Mouse (Mus musculus): ENCODE measurements around the gene Hspb3.

The Hspb3 gene

DNA sequence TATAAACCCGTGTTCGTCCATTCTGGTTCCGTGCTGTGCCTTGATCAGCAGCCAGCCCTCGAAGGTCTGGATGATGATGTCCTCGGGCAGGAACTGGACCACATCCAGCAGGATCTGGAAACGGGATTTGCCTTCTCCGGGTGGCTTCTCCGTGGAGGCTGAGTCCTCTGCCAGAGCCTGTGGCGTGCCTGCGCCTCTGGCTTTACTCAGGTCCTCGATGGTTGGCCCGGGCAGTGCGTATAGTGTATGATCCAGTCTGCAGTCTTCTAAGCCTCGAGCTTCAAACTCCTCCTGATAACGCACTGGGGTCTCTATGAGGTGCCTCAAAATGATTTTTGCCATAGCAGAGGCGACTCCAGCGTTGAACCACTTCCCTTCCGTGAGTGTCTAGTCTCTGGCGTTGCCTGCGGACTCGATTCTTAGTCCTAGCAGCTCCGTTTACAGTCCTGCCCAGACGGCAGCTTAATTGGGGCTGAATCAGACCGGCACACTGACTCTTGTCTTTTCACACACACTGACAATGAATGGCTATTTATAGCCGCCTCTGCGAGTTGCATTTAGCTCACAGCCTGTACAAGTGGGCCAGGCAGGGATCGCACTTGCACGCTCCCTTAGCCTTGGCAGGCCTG lies at the start of gene Hspb3:
TSS of gene Hspb3 (minus strand) at position 526 of the 629 bp plus-strand sequence.
- Histone ChIP-seq H3K4me1 (replicated peaks; ENCODE audit: low read depth, low read length) (peaks cover 12% of the 10 kb centered on the region), H3K27me3 (ENCODE audit: insufficient read depth, low read length) (peaks cover 33% of the 10 kb centered on the region), H3K9me3 (ENCODE audit: low read length) (no peaks in the 10 kb centered on the region), H3K36me3 (ENCODE audit: insufficient read depth, low read length) (no peaks in the 10 kb centered on the region), H3K4me3 (replicated peaks; ENCODE audit: low read length) (peak within 1 kb of the TSS; percentile 66)
- TF ChIP-seq CTCF (conservative IDR thresholded peaks at IDR 0.05; ENCODE audit: low read length) = no peak
- TF ChIP-seq NANOG (IDR thresholded peaks at IDR 0.05; ENCODE audit: borderline replicate concordance, low read length) = no peak
- no peak for TF ChIP-seq POU5F1 (IDR thresholded peaks at IDR 0.05; ENCODE audit: borderline replicate concordance, low read length)

DNA sequence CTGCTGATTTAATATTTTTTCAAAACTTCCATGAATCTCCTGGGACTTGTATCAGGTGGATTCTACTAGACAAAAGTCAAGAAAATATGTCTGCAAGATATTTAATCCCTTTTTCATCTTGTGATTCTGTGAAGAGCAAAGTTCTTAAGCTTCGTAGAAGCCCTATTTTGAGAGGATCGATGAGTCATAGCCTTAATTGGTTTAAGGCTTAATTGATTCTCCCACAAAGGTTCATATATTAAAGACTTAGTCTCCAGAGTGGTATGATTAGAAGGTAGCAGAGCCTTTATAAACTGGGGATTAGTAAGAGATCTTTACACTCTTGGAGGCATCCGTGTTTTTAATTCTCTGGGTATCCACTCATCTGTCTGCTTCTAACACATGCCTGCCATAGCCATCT lies 49.7 kb upstream of the Hspb3 start:
- Histone ChIP-seq H3K4me3 (replicated peaks; ENCODE audit: low read length) (no peak overlapping the region), H3K4me1 (replicated peaks; ENCODE audit: low read depth, low read length) (peaks cover 40% of the 10 kb centered on the region), H3K9me3 (ENCODE audit: low read length) (peaks cover 32% of the 10 kb centered on the region), H3K27me3 (ENCODE audit: insufficient read depth, low read length) (0 out of 2 replicates have a peak, but pooled peaks cover 3% of the 10 kb centered on the region), H3K36me3 (ENCODE audit: insufficient read depth, low read length) (0 out of 2 replicates have a peak, but pooled peaks cover 3% of the 10 kb centered on the region)
- TF ChIP-seq CTCF (conservative IDR thresholded peaks at IDR 0.05; ENCODE audit: low read length) (no peak), POU5F1 (IDR thresholded peaks at IDR 0.05; ENCODE audit: borderline replicate concordance, low read length) (no peak), NANOG (IDR thresholded peaks at IDR 0.05; ENCODE audit: borderline replicate concordance, low read length) (no peak)

DNA sequence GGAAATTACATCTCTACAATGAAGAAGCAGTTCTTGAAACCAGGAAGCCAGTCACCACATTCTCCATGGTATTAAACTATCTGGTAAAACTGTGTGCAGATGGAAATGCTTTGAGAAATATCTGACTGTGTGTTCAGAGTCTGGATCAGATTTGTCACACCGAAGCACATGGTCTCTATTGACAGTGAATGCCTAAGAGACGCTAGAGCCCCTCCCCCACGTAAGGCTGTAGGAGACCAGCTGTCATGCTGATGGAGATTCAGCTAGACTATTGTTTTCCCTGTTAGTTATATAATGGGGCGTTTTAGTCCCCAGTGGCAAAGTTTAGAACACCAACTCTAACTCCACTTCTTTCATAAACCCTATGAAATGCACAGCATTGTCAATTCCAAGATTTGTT lies 42.7 kb upstream of the Hspb3 start:
- Histone ChIP-seq H3K9me3 (ENCODE audit: low read length) (peaks cover 27% of the 10 kb centered on the region), H3K36me3 (ENCODE audit: insufficient read depth, low read length) (no peaks in the 10 kb centered on the region), H3K4me1 (replicated peaks; ENCODE audit: low read depth, low read length) (peaks cover 25% of the 10 kb centered on the region), H3K27me3 (ENCODE audit: insufficient read depth, low read length) (0 out of 2 replicates have a peak, but pooled peaks cover 8% of the 10 kb centered on the region), H3K4me3 (replicated peaks; ENCODE audit: low read length) (no peak overlapping the region)
- TF ChIP-seq CTCF (conservative IDR thresholded peaks at IDR 0.05; ENCODE audit: low read length) = no peak
- TF ChIP-seq NANOG (IDR thresholded peaks at IDR 0.05; ENCODE audit: borderline replicate concordance, low read length) = peak; percentile 45; the same call in 1 of the 2 replicates

DNA sequence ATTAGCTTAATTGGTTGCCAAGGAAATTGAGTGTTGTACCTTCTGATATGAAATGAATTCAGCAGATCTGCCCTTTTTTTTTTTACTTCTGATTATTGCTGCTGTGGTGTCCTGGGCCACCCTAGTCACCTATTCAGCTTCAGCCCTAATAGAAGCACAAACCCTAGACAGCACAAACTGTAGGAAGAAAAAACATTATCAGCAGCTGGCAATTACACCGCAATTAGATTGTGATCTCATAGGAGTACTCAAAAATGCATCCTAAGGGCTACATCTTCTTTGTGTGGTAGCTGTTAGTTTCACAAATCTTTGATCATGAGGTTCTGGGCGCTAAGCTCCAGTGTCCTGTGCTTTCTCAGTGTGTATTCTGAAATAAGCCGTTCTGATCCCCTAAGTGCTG lies 37.7 kb upstream of the Hspb3 start:
- Histone ChIP-seq H3K4me1 (replicated peaks; ENCODE audit: low read depth, low read length) (peaks cover 8% of the 10 kb centered on the region), H3K4me3 (replicated peaks; ENCODE audit: low read length) (no peak overlapping the region), H3K9me3 (ENCODE audit: low read length) (peaks cover 43% of the 10 kb centered on the region), H3K27me3 (ENCODE audit: insufficient read depth, low read length) (0 out of 2 replicates have a peak, but pooled peaks cover 5% of the 10 kb centered on the region), H3K36me3 (ENCODE audit: insufficient read depth, low read length) (no peaks in the 10 kb centered on the region)
- TF ChIP-seq POU5F1 (IDR thresholded peaks at IDR 0.05; ENCODE audit: borderline replicate concordance, low read length) (no peak), NANOG (IDR thresholded peaks at IDR 0.05; ENCODE audit: borderline replicate concordance, low read length) (no peak), CTCF (conservative IDR thresholded peaks at IDR 0.05; ENCODE audit: low read length) (no peak)

DNA sequence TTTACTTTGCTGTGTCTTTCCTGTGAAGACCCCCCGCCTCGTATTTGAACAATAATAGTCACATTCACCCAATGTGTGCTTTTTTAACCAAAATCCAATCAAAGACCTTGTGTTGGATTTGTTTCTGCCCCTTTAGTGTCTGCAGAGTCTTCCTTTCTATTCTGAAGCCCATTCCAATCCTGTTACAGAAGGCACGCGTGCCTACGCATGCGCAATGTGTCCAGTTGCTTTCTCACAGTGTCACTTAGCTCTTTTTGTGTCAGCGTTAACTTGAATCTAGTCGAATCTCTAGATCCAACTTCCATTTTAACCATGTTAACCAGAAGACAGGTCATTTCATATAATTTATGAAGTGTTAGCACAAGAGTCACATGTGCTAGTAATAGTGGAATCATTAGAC lies 36.5 kb upstream of the Hspb3 start:
- H3K27me3 ChIP-seq (ENCODE audit: insufficient read depth, low read length) = 0 out of 2 replicates have a peak, but pooled peaks cover 5% of the 10 kb centered on the region
- peaks cover 51% of the 10 kb centered on the region for H3K9me3 ChIP-seq (ENCODE audit: low read length)
- no peak for TF ChIP-seq POU5F1 (IDR thresholded peaks at IDR 0.05; ENCODE audit: borderline replicate concordance, low read length)
- no peak for TF ChIP-seq CTCF (conservative IDR thresholded peaks at IDR 0.05; ENCODE audit: low read length)
- 0 out of 2 replicates have a peak, but pooled peaks cover 4% of the 10 kb centered on the region for H3K4me1 ChIP-seq (replicated peaks; ENCODE audit: low read depth, low read length)
- no peaks in the 10 kb centered on the region for H3K36me3 ChIP-seq (ENCODE audit: insufficient read depth, low read length)
- H3K4me3 ChIP-seq (replicated peaks; ENCODE audit: low read length) = no peak overlapping the region

DNA sequence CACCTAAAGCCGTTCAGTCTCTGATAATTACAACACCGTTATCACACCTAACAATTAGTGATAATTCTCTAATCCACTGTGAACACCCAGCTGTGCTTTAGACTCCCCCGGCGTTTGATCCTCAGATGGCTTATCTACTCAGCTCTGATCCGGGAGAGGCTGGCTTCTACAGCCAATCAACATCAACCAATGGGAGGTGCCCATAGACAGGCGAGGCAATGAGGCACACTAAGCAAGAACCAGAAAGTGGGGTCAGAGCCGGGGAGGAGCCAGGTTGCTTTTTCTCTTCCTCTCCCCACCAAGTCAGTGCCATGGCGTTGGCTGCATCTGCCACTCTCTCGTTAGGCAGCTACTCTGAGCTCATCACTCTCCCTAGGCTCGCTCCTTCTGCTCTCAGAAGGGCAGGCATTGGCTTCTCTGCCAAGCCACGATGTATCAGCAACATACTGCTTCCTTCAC lies 36.0 kb upstream of the Hspb3 start:
- no peak overlapping the region for H3K4me3 ChIP-seq (replicated peaks; ENCODE audit: low read length)
- H3K27me3 ChIP-seq (ENCODE audit: insufficient read depth, low read length) = 0 out of 2 replicates have a peak, but pooled peaks cover 5% of the 10 kb centered on the region
- peaks cover 46% of the 10 kb centered on the region for H3K9me3 ChIP-seq (ENCODE audit: low read length)
- H3K4me1 ChIP-seq (replicated peaks; ENCODE audit: low read depth, low read length) = 0 out of 2 replicates have a peak, but pooled peaks cover 4% of the 10 kb centered on the region
- no peaks in the 10 kb centered on the region for H3K36me3 ChIP-seq (ENCODE audit: insufficient read depth, low read length)
- TF ChIP-seq NANOG (IDR thresholded peaks at IDR 0.05; ENCODE audit: borderline replicate concordance, low read length) (no peak), CTCF (conservative IDR thresholded peaks at IDR 0.05; ENCODE audit: low read length) (no peak), POU5F1 (IDR thresholded peaks at IDR 0.05; ENCODE audit: borderline replicate concordance, low read length) (no peak)

DNA sequence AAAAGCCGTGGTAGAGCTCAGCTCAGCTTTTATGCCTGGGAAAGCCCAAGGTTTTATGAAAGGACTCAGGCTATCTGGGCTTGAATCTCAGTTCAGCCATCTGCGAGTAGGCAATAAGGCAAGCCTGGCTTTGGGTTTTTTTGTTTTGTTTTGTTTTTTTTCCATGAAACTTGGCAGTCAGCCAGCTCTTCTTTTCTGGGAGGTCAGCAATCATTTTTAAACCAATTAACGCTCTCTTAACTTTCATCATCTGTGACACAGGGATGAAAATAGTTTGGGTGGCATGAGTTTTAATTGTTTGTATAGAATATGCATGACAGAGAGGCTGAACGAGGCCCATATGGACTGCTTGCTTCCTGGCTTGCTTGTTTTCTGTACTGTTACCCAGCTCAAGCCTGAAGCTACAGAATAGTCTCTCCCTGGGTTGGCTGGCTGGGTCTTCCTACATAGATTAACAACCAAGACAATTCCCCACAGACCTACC lies 33.4 kb upstream of the Hspb3 start:
- no peak overlapping the region for H3K4me3 ChIP-seq (replicated peaks; ENCODE audit: low read length)
- no peaks in the 10 kb centered on the region for H3K36me3 ChIP-seq (ENCODE audit: insufficient read depth, low read length)
- TF ChIP-seq NANOG (IDR thresholded peaks at IDR 0.05; ENCODE audit: borderline replicate concordance, low read length) (no peak), POU5F1 (IDR thresholded peaks at IDR 0.05; ENCODE audit: borderline replicate concordance, low read length) (no peak), CTCF (conservative IDR thresholded peaks at IDR 0.05; ENCODE audit: low read length) (no peak)
- H3K4me1 ChIP-seq (replicated peaks; ENCODE audit: low read depth, low read length) = 0 out of 2 replicates have a peak, but pooled peaks cover 4% of the 10 kb centered on the region
- H3K27me3 ChIP-seq (ENCODE audit: insufficient read depth, low read length) = 0 out of 2 replicates have a peak, but pooled peaks cover 3% of the 10 kb centered on the region
- H3K9me3 ChIP-seq (ENCODE audit: low read length) = peaks cover 38% of the 10 kb centered on the region

DNA sequence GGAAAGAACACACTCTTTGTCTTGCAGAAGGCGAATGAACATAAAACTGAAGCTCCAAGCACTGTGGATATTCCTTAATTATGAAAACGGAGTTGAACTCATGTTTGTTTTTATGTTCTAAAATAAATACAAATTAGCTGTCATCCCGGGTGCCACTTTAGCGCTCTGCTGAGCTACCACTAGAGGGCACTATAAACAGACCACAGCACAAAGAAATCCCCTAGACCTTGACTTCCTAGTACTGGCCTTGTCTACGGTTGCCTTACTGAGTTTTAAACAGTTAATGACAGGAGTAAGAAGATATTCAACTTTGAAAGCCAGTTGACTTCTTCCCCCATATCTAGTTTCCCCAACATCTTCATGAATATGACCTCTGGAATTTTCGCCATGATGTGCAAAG lies 29.9 kb upstream of the Hspb3 start:
- TF ChIP-seq POU5F1 (IDR thresholded peaks at IDR 0.05; ENCODE audit: borderline replicate concordance, low read length) (no peak), CTCF (conservative IDR thresholded peaks at IDR 0.05; ENCODE audit: low read length) (peak; percentile 94), NANOG (IDR thresholded peaks at IDR 0.05; ENCODE audit: borderline replicate concordance, low read length) (no peak)
- no peak overlapping the region for H3K4me3 ChIP-seq (replicated peaks; ENCODE audit: low read length)

More for the DNA sequence above, 29.9 kb upstream of the Hspb3 start:
- no peaks in the 10 kb centered on the region for H3K4me1 ChIP-seq (replicated peaks; ENCODE audit: low read depth, low read length)
- peaks cover 35% of the 10 kb centered on the region for H3K9me3 ChIP-seq (ENCODE audit: low read length)
- peaks cover 4% of the 10 kb centered on the region; the same call in 1 of the 2 replicates for H3K27me3 ChIP-seq (ENCODE audit: insufficient read depth, low read length)
- H3K36me3 ChIP-seq (ENCODE audit: insufficient read depth, low read length) = no peaks in the 10 kb centered on the region

Measured in E14TG2a.4 (cell line).